19 mouse cellular contexts compared by ENCODE assay signal in the genomic region with DNA sequence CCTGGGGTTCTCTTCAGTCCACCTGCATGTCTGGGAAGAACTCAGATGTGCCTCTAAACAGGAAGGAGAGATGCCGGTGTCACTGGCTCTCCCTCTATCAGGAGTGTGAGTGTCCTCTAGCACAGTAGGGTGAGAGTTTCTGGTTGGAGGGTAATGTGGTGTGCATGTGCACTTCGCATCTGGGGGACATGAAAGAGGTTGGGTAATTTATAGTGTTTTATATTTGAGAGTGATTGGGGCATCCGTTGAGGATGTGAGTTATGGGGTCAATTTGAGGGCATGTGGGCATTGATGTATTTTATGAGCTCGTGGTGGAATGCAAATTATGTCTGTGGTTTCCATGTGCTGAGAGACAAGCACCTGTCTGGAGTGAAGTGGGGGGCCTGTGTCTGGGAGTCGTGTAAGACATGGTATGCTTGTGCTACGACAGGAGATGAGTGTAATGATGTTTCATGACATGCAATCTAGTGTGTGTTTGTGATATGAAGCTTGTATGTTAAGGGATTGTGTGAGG. TPM values are rescaled to one million over a fixed set of nuclear protein-coding genes. Genes with fewer than 3 reads are reported as not detected.
"Had no signal": no experiment of that assay in that cellular context is flagged by ENCODE, and none has a peak within 500 bp of the region (broad histone marks: within the 10 kb centered on the region; RNA-seq: fewer than 3 reads in every experiment).

No protein-coding gene starts in this region.

- H3K4me3 ChIP-seq: layer of hippocampus, adult 2 months; liver, embryonic 13.5 days; lung, embryonic 15.5 days; myocyte; stomach, embryonic 15.5 days had no signal

- H3K9me3 ChIP-seq: liver, embryonic 13.5 days; lung, embryonic 15.5 days; neural tube, embryonic 15.5 days; stomach, embryonic 15.5 days had no signal

- DNase-seq: kidney, adult 11 months; kidney, adult 9 months; kidney, postnatal 36 days; left cerebral cortex, postnatal 4 days; liver; liver, embryonic 13.5 days; liver, postnatal 0 days; lung, postnatal 36 days; midbrain, embryonic 14.5 days; right cerebral cortex, postnatal 4 days; spleen, adult 18-20 months had no signal

- ATAC-seq: liver, postnatal 0 days had no signal

- H3K9ac ChIP-seq: liver, embryonic 13.5 days; lung, embryonic 15.5 days; stomach, embryonic 15.5 days had no signal

- H3K27ac ChIP-seq: kidney, postnatal 0 days; layer of hippocampus, adult 2 months; liver, embryonic 13.5 days; lung, embryonic 15.5 days; stomach, embryonic 15.5 days had no signal

- H3K36me3 ChIP-seq: liver, embryonic 13.5 days; lung, embryonic 15.5 days; midbrain, embryonic 10.5 days; neural tube, embryonic 15.5 days; stomach, embryonic 15.5 days had no signal

RNA-seq across cellular contexts. Expression of gene Cd300lf, which starts 17.0 kb away (rescaled TPM):
- polyA plus RNA-seq: midbrain, embryonic 14.5 days; myocyte; neural tube, embryonic 11.5 days had no signal
